Mouse (Mus musculus) urinary bladder, postnatal 4 days (tissue): ENCODE measurements around the gene Vmn2r111.
"Not testable (repeated sequence)": the region's sequence is repeated elsewhere in the genome, so short reads cannot be mapped to it uniquely, and the experiment has no call there.

Experiments
- DNase-seq, 2 experiments: peaks; one replicate each; pipeline ENCODE4 v3.0.0; 2021 to 2022; ENCODE audit warnings: low spot score in 2 of 2

Vmn2r111 gene

GRCm38 (mm10) chr17:22573382-22573781 is at the start of gene Vmn2r111:
Vmn2r111 (minus strand) TSS chr17:22573482.
- not testable (repeated sequence) for DNase-seq

DNA sequence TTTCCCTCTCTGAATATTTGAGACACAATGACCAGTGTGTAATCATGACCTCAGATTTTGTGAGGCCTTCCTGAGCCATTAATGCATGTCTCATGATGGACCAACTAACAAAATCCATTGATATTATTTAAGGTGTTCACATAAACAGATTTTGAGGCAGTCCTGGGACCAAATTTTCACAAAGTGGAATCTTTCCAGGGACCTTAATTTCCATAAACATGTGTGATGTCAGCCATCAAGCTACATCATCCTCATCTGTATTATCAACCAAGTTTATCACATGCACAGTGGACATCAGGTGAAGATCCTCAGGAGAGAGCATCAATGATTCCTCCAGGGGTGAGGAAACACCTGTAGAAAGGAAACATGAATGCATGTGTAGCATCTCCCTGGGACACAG is 27.4 kb upstream of the Vmn2r111 start, which contains the start of gene Vmn2r112:
Gene Vmn2r112 (plus strand): TSS at position 301 of the 400 bp plus-strand sequence.
- not testable (repeated sequence) for DNase-seq

GRCm38 (mm10) chr17:22520467-22520866 is 52.8 kb downstream of the Vmn2r111 start:
- not testable (repeated sequence) for DNase-seq

DNA sequence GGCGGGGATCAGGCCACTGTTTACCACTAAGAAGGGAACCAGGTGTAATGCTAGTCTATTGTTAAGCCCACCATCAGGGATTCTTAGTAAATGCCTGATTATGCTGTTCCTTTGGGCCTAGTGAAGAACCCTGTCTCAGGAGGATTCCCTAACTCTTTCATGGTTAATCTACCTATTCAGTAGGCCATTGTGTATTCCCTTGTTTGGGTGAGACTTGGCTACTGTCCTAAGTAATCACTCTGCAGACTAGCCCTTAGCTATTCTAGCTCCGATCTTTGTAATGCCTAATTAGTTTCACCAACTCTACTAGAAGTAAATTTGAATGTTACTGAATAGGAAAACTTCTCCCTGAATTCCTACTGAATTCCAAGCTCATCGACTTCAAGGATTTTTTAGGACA is 53.2 kb downstream of the Vmn2r111 start:
- DNase-seq = not testable (repeated sequence)

GRCm38 (mm10) chr17:22497120-22497519 is 76.2 kb downstream of the Vmn2r111 start:
- DNase-seq = no peak
